Mouse (Mus musculus) cerebellum, postnatal 14 days (tissue): Measurements from ENCODE around the gene Rbpj.
A peak's percentile ranks its signal among the peaks of the same experiment; 100 is the strongest.

Experiments used
- DNase-seq, 2 experiments: peaks; one replicate each; pipeline ENCODE4 v3.0.0; 2021; ENCODE audit warnings: mixed read lengths in 2 of 2

The Rbpj gene

DNA sequence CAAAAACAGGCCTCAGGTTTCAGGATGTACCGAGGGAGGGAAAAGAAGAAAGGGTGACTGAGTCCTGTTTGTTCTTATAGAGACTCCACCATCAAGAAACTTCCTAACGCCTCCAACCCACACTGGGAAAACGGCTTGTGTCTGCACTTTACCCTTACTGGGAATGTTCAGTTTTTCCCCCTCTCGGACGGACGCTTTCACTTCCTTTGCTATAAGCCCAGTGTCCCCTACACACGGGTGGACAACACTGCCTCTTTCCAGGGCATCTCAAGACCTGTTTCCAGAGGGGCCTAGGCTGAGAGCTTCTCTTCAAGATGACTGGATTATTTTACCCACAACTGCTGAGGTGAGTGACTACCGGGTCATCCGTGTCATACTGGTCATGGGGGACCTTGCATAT, at the start of gene Rbpj:
Gene Rbpj, plus strand, starts transcription at position 270 of the 400 bp plus-strand sequence.
- no peak for DNase-seq

DNA sequence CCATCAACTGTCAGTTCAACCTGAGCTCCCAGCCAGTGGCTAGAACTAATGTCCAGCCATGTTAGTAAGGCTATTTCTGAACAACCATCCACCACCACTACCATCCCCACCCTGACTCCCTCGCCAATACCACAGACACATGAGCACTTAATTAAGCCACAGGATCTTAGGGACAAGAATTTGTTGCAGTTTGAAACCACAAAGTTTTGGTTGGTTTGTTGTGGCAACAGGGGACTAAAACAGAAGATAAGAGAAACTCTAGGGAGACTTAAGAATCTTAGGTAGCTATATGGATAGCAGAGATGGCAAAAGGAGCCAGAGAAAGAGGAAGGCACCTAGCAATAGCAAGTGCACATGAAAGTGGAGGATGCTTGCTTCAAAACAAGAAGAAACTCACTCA, 45.2 kb upstream of the Rbpj start:
- DNase-seq = no peak

DNA sequence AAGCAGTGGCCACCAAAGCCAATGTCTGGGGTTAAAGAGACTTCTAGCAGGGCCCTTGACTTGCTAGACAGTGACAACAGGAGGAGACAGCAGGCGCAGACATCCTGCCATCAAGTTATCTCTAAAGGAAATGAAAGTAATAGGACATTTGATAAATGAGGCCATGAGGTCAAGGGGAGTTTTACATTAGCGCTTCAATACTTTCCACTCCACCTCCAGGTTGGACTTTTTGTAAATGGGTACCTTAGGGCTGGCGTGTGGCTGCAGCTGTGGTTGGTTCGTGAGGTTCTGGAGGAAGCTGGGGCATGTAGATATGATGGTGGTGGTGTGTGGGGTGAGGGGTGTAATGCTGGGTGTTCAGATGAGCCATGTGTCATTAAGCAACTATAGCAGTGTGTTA, 44.7 kb upstream of the Rbpj start:
- DNase-seq = no peak

DNA sequence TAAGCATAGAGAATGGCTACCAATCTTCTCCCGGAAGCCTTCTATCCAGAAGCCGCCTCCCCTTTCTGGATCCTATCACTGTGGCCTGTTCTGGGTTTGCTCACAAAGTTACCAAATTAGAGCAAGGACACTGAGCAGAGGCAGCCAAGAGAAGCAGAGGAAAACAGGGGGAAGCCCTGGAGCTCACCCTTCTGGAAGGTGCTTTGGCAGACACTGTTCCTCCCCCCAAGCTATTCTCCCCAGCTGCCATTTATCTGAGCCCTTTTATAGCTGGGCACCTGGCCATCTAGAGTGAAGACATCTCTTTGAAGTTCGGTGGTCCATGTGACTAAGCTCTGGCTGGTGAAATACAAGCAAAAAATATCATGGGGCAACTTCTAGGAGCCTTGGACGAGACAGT, 38.5 kb upstream of the Rbpj start:
- peak; percentile 18 to 24 for DNase-seq

DNA sequence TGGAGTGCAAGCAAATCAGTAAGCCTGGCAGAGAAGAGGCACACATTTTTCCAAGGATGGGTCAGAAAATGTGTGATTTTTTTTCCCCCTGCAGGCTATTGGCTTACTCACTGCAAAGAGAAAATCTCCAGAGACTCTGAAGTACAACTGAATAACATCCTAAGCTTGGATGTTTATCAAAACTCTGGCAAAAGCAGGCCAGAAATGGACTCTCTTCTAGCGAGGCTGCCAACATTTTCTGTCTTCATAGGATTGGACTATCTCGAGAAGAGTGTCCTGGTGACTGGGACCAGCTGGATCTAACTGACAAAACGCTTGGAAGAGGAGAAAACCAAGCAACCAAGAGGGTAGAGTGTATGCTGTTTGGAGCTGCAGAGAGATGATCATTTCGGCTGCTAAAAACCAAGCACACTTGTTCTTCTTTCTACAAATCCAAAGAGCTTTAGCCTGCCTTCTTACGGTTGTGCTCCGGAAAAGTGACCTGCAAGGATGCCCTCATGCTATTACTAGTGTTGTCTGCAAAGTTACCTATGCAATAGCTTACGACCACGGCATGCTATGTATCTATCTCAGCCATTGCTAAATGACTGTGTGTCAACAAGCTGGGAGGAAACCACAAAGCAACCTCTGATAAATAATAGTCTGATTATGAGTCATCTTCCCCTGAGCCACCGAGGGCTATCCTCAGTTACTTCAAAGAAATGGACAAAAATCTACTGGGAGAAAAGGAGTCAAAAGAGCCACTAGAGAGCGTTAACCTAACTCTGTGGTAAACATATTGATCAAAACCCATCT, 36.1 kb upstream of the Rbpj start:
- DNase-seq = peak; percentile 12 to 50

DNA sequence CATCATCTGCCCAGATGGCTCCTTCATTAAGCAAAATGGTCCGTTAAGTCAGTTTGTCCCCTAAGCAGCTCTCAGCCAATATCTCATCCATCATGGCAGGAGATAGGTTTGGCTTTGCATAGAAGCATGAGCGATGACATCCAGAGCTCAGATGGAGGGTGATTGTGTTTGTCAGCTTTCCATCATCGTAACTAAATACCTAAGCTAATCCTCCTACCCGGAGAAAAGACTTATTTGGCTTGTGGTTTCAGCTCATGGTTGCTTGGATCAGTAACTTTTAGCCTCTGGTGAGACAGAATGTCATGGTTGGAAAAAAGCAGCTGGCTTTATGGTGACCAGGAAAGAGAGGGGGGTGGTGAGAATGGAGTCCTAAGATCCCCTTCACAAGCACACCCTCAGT, 33.5 kb upstream of the Rbpj start:
- no peak for DNase-seq

DNA sequence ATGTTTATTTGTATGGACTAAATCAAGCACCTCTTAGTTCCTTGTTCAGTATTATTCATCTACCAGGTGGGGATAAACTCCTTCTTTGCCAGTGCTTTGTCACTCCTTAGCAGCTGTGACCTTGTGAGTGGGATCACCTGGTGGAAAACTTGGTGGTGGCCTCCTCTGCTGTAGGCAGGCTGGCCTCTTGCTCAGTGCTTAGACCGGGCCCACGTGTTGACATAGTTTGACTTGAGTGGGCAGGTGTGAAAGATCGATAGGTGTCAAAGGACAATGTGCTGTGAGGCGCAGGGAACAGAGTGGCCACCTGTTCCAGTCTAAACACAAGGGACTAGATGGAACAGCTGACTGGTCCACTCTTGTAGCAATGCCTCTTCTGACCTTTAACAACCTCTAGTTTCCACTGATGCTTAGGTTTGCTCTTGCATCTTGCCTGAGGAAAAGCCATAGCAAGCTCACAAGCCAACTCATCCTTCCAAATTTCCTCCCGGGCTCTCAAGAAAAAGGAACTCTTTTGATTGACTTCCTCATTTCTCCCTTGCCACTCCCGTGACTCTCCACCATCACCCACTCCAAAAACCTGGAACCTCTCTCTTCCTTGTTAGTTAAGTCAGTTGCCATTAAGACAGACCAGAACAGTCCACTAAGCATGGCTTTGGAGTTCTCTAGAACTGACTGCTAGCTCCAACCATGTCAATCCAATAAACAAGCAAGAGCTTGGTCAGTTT, 28.9 kb upstream of the Rbpj start:
- DNase-seq = no peak

DNA sequence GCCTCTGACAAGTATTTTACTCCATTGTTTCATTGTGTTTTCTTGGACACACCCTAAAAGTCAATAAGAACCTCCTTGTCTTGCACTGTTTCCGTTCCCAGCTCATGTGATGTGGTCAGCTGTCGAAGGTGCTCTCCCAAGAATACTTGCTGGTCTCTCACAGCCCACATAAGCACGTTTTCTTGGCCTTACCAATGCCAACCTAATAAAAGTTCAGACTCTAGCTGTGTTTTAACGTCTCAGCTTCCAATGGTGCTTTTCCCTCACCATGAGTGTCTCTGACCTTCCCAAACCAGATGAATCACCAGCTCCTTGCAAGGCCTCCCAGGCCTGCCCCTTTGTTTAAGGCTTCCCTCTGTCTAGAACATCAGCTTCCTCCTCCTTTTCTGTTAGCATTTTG, 28.2 kb upstream of the Rbpj start:
- DNase-seq = no peak

DNA sequence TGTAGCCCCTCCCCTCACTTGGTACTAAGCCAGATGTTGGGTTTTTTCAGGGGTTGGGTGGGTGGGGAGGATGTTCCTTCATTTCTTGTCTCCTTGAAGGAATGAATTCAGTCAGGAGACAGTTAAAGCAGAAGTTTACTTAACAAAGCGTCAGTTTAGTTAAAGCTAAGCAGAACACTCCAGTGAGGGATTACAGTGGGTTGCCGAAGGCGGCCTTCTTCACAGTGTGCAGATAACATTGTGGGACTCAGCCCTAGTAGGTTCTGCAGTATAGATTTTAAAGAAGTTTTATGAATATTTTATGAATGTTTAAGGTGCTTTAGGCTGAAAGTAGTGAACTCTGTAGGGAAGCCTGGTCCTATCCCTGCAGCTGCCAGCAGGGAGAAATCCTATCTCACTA, 27.7 kb upstream of the Rbpj start:
- DNase-seq = no peak

DNA sequence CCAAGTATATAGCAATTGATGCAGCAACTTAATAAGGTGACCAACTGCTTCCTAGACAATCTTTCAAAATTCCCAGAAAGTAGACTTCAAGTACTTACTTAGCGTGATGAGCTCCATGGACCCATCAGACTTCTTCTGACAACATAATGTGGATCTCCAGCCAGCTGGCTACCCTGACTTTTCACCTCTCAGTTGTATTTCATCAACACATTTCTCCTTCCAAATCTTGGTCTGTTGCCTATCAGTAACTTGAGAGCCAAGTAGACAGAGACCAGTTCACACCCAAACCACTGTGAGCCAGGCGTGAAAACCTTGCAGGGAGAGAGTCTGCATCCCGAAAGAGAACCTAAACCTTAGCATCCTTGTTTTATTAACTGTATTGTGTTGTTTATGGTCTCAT, 26.3 kb upstream of the Rbpj start:
- no peak for DNase-seq

DNA sequence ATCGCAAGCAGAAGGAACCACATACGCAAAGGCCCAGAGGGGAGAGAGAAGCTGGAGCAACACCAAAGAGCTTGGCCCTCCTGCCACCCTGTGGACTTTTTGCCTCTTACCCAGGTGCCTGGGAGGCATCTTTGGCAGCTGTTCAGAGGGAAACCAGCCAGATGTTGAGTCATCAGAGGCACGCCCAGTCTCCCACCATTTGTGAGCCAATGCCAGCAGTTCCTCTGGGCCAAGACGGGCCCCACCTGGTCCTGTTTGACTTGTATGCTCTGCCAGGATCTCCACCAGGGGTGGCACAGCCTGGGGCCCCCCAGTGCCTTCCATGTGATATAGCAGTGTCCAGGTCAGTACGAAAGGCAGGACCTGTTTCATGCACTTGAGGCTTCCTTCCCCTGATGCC, 21.9 kb upstream of the Rbpj start:
- peak; percentile 37 to 63 for DNase-seq

DNA sequence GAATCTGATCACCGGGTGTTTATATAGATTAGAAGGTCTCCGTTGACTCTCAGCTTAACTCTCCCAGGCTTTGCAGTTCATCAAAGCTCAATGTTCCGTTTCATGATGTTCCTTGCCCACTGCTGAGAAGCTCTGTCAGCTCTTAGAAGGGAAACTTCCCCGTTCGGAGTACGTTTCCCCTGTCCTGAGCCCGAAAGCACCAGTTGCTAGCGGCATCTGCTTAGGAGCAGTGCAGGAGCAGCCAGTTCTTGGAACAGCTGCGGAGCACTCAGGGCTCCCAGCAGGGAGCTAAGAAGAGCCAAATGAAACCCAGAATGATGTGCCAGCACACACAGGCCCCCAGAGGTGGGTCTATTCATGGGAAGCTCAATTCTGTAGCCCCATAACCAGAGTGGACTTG, 15.0 kb upstream of the Rbpj start:
- no peak for DNase-seq

DNA sequence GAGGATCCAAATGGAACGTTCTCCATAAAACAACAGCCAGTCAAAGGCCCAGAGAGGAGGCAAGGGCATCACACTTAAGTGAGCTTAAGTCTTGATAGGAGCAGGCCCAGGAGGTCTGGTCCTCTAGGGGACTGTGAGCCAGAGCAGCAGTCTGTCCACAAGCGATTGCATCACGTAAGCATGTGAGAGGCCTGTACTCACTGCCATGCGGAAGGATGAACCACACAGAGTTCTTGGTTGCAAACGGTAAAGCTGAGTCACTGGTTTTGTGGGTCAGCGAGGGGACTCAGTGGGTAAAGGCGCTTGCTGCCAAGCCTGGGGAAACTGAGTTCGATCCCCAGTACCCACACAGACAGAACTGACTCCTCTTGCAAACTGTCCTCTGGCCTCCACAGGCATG, 14.1 kb upstream of the Rbpj start:
- no peak for DNase-seq

DNA sequence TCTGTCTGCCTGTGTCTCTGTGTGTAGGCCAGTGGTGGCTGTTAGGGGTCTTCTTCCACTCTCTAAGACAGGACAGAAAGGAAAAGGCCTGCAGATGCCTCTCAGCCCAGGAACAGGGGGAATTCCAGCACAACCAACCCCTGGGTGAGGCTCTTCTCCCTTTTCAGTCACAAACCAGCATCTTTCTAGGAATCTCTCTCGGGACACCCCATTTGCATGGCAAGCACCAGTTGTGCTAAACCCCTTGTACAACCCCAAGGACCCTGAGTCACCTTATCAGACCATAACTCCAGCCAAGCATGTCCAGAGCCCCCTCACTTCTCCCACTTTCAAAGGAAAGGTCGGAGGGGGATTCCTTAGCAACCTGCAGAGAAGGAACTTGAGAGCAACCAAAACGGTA, 13.0 kb upstream of the Rbpj start:
- no peak for DNase-seq

DNA sequence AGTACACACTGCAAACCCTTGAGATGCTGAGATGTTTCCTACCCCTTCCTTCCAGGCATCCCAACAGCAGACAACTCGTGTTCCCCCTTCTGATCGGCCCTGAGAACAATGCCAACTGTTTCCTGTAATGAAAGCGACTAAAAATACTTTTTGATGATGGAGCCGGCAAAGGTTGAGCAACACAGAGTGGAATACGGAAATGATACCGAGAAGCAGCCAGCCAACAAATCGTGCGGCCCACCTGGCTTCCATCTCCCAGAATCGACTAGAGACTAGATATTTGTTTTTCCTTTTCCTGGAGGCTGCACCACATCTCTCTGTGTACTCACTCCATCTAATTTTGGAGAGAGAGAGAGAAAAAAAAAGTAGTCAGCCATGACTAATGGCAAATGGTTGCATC, 11.2 kb upstream of the Rbpj start:
- DNase-seq = no peak

DNA sequence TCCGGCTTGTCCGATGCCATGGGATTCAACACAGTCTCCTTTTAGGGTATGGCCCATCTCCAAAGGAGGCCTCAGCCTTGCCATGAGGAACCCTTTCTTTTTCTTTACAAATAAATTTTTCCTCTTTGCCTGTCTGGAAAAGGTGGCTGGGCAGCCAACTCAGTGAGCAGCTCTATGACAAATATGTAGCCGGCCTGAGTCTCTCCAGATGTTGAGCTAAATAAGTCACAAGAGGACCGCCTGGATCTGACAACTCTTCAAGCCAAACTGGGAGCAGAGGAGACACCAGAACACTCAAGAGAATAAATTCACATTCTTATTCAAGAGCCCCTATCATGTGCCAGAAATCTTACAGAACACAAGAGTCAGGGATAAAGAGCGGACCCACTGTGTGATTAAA, 10.5 kb upstream of the Rbpj start:
- DNase-seq = no peak

DNA sequence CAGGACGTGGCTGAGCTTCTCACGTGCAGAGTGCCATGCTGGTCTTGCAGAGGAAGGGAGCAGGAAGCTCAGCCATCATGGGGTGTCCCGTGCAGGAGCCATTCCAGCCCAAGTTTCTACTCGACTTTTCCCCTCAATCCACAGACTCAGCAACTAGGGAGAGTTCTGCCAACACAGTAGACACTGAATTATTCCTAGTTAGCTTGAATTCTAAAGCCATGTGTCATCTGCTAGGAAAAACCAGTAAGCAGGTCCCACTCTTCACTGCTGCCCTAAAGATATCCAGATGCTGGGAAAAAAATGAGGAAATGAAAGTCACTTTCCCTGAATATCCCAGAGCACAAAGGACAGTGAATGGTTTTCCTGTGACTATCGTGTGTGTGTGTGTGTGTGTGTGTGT, 5.8 kb upstream of the Rbpj start:
- no peak for DNase-seq

DNA sequence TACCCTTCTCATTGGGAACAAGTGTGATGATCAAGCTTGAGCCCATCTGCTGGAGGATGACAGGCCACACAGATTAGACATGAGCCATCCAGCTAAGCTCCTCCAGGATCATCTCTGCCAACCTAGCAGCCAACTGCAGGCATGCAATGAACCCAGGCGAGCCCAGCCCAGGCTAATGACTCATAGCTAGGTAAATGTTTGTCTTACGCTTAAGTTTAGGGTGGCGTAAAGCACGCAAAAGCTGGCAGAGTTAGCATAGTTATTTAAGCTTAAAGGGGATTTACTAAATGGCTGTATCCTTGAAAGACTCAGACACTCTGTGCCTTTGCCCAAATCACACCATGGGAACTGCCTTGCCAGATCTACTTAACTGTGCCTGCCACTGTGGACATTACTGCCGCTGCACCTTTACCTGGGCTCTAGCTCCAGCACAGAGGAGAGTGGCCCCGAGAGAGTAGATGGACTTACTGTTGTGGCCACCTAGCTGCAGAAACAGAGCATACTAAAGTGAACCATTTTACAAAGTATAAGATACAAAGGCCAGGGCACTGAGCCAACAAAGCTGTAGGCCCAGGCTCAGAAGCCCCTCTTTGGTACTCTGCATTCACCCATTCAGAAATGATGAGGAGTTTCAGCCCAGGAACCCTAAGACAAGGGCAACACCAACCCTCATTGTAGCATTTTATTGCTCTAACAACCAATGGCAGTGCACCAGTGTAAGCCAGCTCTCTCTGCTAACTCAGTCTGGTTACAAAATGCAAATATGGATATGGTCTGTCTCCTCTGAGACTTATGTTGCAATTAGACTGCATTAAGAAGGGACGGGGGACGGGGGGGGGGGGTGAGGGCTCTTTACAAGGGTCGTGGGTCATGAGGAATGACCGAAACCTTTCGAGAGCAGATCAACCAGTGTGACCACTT, 2.6 kb upstream of the Rbpj start:
- no peak for DNase-seq

DNA sequence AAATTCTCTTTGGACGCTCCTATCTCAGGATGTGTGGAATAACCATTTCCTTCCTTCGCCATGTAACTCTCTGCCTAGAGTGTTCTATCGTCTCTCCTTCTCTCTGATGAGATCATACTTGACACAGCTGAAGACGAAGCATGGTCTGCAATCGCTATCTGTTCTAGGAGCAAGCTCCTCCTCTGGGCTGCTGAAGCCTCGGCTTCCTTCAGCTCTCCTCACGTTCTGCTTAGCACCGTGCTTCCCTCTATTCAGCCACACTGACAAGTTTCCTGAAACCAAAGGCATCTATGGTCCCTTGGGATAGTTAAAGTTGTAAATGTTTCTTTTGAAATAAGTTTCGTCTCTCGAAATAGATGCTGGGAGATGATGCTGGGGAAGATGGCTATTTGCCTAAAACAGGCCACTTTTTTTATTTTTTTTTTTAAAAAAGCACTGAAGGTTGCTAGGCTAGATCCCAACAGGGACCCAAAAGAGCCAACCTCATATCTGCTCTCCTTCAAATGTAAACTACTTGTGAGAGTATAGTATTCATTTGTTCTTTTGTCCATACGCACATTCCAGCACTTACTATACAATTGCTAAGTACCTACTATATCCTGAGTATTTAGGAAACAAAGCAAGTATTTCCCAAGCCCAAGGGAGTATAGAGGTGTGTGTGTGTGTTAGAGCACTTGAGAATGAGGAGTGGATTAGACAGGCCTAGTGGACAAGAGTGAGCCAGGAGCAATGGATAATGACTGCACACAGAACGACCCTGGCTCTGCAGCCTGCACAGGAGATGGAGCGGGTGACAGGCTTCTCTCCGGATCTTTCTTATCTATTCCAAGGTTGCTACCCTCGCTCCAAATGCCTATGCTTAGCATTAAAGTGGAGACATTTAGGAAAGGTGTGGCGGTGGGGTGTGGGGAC, 726 bp downstream of the Rbpj start:
- no peak for DNase-seq

DNA sequence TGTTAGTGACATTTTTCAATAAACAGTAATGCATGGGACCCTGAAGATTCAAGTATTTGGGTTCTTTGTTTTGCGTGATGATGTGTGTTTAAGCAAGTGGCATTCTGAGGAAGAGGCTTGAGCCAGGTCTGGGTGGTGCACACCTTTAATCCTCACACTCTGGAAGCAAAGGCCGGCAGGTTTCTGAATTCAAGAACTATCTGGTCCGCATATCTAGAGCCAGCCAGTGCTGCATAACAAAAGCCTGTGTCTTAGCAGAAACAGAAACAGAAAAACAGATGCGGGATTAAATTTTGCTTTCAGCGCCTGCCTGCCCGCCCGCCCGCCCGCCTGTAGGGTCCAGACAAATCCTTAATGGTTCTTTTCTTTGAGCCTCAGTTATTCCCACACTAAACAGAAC, 1.6 kb downstream of the Rbpj start:
- no peak for DNase-seq

DNA sequence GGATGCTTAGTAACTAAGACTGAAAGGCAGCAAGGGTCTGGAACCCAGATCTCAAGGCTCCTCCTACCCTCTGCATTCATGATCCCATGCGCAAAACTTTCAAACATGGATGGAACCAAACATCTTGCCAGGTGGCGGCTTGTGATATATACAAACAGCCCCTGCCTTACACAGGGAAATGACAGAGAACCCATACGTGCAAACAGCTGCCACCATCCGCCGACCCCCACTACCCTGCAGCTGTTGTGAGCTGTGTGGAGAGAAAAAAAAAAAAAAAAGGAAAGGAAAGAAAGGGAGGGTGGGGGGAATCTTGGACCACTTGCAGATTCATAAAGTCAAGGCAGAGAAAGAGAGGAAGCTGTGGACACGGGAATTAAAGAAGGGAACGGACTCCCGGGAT, 2.4 kb downstream of the Rbpj start:
- no peak for DNase-seq

DNA sequence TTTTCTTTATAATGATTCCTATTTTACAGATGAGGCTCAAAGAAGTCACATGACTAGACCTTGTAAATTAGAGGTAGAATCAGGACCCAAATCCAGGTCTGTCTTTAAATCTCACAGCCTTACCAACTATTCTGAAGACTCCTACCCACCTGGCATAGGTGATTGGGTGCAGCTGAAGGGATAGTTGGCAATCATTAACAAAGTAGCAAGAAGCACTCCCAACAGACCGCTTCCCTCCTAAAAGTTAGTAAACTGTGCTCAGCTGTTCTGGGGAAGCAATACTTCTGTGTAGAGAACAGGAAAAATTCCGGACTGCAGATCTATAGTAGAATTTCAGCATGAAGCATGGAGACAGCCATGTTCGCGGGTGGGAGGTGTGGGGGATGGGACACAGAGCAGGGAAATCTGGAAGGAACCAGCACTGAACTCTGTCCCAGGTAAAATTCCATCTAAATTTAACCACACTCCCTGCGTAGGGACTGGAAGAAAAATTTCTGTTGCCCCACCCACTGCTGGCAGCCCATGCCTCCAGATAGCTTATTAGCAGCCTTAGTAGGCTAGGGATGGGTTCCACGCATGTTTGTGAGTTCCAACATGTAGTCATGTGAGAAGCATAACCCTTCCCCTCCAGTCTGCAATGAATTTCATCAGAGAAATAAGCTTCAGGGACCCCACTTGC, 3.3 kb downstream of the Rbpj start:
- no peak for DNase-seq
